Mouse (Mus musculus) embryonic fibroblast, embryonic 13.5 days (primary cell): ENCODE results near the gene Asap2.

Experiments
- CTCF ChIP-seq: IDR thresholded peaks from 2 replicates; pipeline ENCODE4 v1.5.1; 2011; ENCODE audit warnings: mild to moderate bottlenecking, control low read depth, low read length, moderate library complexity, borderline replicate concordance; ENCODE audit not compliant: insufficient read depth
- POLR2A ChIP-seq: IDR thresholded peaks from 2 replicates; pipeline ENCODE4 v1.6.1; 2011; ENCODE audit warnings: low read depth, mild to moderate bottlenecking, control low read depth, low read length, moderate library complexity

GRCm38 (mm10) chr12:21195497-21195896 is 205.2 kb downstream of the Asap2 start:
- TF ChIP-seq CTCF (no peak), POLR2A (no peak)
